14 mouse cellular contexts compared by ENCODE assay signal in genomic region chr4:45503816-45504215, GRCm38 (mm10). TPM values are rescaled to one million over a fixed set of nuclear protein-coding genes. Genes with fewer than 3 reads are reported as not detected.
DNase-seq lines count a peak whose midpoint lies in the region; ATAC-seq and TF ChIP-seq lines count a peak whose summit lies in the region.
"Had no signal": no experiment of that assay in that cellular context is flagged by ENCODE, and none has a peak within 500 bp of the region (broad histone marks: within the 10 kb centered on the region; RNA-seq: fewer than 3 reads in every experiment).

No protein-coding gene starts in this region.

- no peak overlapping the region for H3K4me3 ChIP-seq in lung, postnatal 0 days (ENCODE audit: low read depth, low read length)
- no peak overlapping the region for H3K4me3 ChIP-seq in brown adipose tissue, adult 24 weeks (ENCODE audit: insufficient read depth, low read depth, low read length)
- H3K4me3 ChIP-seq in heart, postnatal 0 days (ENCODE audit: low read depth, low read length), result no peak overlapping the region
- H3K4me3 ChIP-seq in forebrain, embryonic 15.5 days, result no peak overlapping the region
- H3K4me3 ChIP-seq: liver, embryonic 15.5 days; midbrain, embryonic 13.5 days; neural tube, embryonic 13.5 days had no signal

- ATAC-seq in lung, postnatal 0 days, result no peak
- no peak for ATAC-seq in heart, postnatal 0 days (ENCODE audit: insufficient read depth, low read depth)
- no peak for ATAC-seq in forebrain, embryonic 15.5 days (replicated peaks)
- ATAC-seq: forebrain, postnatal 0 days; midbrain, embryonic 13.5 days had no signal

- no peak overlapping the region for H3K4me2 ChIP-seq in lung, postnatal 0 days (replicated peaks; ENCODE audit: low read depth, low read length)
- no peak overlapping the region for H3K4me2 ChIP-seq in heart, postnatal 0 days (ENCODE audit: low read depth, low read length)
- H3K4me2 ChIP-seq in forebrain, embryonic 15.5 days (replicated peaks), result no peak overlapping the region
- H3K4me2 ChIP-seq: liver, embryonic 15.5 days; midbrain, embryonic 13.5 days; neural tube, embryonic 13.5 days had no signal

- H3K27me3 ChIP-seq in lung, postnatal 0 days (replicated peaks; ENCODE audit: insufficient read depth, low read length), result no peaks in the 10 kb centered on the region
- no peaks in the 10 kb centered on the region for H3K27me3 ChIP-seq in heart, postnatal 0 days (ENCODE audit: control insufficient read depth, insufficient read depth, low read length)
- H3K27me3 ChIP-seq in forebrain, embryonic 15.5 days, result no peaks in the 10 kb centered on the region
- H3K27me3 ChIP-seq: liver, embryonic 15.5 days; neural tube, embryonic 13.5 days had no signal

- H3K36me3 ChIP-seq in lung, postnatal 0 days (ENCODE audit: insufficient read depth, low read length), result no peaks in the 10 kb centered on the region
- no peaks in the 10 kb centered on the region for H3K36me3 ChIP-seq in heart, postnatal 0 days (replicated peaks; ENCODE audit: control insufficient read depth, insufficient read depth, low read length)
- H3K36me3 ChIP-seq in forebrain, embryonic 15.5 days, result no peaks in the 10 kb centered on the region
- H3K36me3 ChIP-seq: liver, embryonic 15.5 days; midbrain, embryonic 13.5 days; neural tube, embryonic 13.5 days had no signal

- TF ChIP-seq EP300 in lung, postnatal 0 days (IDR thresholded peaks at IDR 0.05), result no peak
- no peak for TF ChIP-seq EP300 in heart, postnatal 0 days (IDR thresholded peaks at IDR 0.05; ENCODE audit: low read depth)

- peaks cover 48% of the 10 kb centered on the region for H3K4me1 ChIP-seq in lung, postnatal 0 days (ENCODE audit: insufficient read depth, low read depth, low read length)
- peaks cover 40% of the 10 kb centered on the region for H3K4me1 ChIP-seq in brown adipose tissue, adult 24 weeks (ENCODE audit: control insufficient read depth, insufficient read depth, insufficient read length, low read length)
- peaks cover 65% of the 10 kb centered on the region for H3K4me1 ChIP-seq in heart, postnatal 0 days (ENCODE audit: control insufficient read depth, insufficient read depth)
- peaks cover 61% of the 10 kb centered on the region for H3K4me1 ChIP-seq in forebrain, embryonic 15.5 days

- WGBS in lung, postnatal 0 days, result 56% methylated on average over 3 of the region's 3 CpGs
- WGBS in heart, postnatal 0 days, result 51% methylated on average over 3 of the region's 3 CpGs
- 13% methylated on average over 3 of the region's 3 CpGs for WGBS in forebrain, embryonic 15.5 days

- no peaks in the 10 kb centered on the region for H3K9me3 ChIP-seq in lung, postnatal 0 days (ENCODE audit: low read length)
- H3K9me3 ChIP-seq in heart, postnatal 0 days (replicated peaks; ENCODE audit: control insufficient read depth, low read length), result no peaks in the 10 kb centered on the region
- no peaks in the 10 kb centered on the region for H3K9me3 ChIP-seq in forebrain, embryonic 15.5 days
- H3K9me3 ChIP-seq: liver, embryonic 15.5 days; midbrain, embryonic 13.5 days; neural tube, embryonic 13.5 days had no signal

- H3K9ac ChIP-seq in lung, postnatal 0 days (replicated peaks; ENCODE audit: low read depth), result no peak overlapping the region
- H3K9ac ChIP-seq in heart, postnatal 0 days (replicated peaks; ENCODE audit: low read depth, low read length), result no peak overlapping the region
- no peak overlapping the region for H3K9ac ChIP-seq in forebrain, embryonic 15.5 days (replicated peaks)
- H3K9ac ChIP-seq: forebrain, postnatal 0 days; liver, embryonic 15.5 days; midbrain, embryonic 13.5 days; neural tube, embryonic 13.5 days had no signal

- H3K27ac ChIP-seq in lung, postnatal 0 days (ENCODE audit: low read length), result no peak overlapping the region
- peak overlapping the region; percentile 34; the same call in 1 of the 2 replicates for H3K27ac ChIP-seq in brown adipose tissue, adult 24 weeks (replicated peaks; ENCODE audit: low read depth, low read length)
- peak overlapping the region; percentile 40 for H3K27ac ChIP-seq in heart, postnatal 0 days (ENCODE audit: low read depth)
- H3K27ac ChIP-seq in forebrain, embryonic 15.5 days (replicated peaks), result no peak overlapping the region
- H3K27ac ChIP-seq: liver, embryonic 15.5 days; midbrain, embryonic 13.5 days; neural tube, embryonic 13.5 days had no signal

- DNase-seq in adrenal gland, adult 2 months, result peak; percentile 88
- DNase-seq in adrenal gland, postnatal 4 days (ENCODE audit: low spot score in 2 of 2), result no peak
- DNase-seq in lung, postnatal 0 days (ENCODE audit: low spot score), result peak; percentile 64
- no peak for DNase-seq in lung, postnatal 10 days
- DNase-seq in heart, postnatal 0 days (ENCODE audit: low spot score), result no peak
- no peak for DNase-seq in layer of hippocampus, adult 9-11 months
- DNase-seq: forebrain, postnatal 0 days; kidney, adult 8-10 months; thymus, postnatal 25 days had no signal

- no peak for TF ChIP-seq CTCF in lung, postnatal 0 days (IDR thresholded peaks at IDR 0.05)
- no peak for TF ChIP-seq CTCF in heart, postnatal 0 days (IDR thresholded peaks at IDR 0.05; ENCODE audit: low read depth)

RNA-seq across cellular contexts. Expression of gene Shb, which starts 28.5 kb away (rescaled TPM):
- 100 to 1,000 TPM in 1 of 2 experiments, 10 to 100 TPM in 1; 48.7 to 154 TPM for total RNA-seq in adrenal gland, adult 2 months (2021)
- polyA plus RNA-seq in adrenal gland, adult 2 months (2012; rRNA removed), result 71.0 and 106 TPM in 2 replicates
- total RNA-seq in adrenal gland, postnatal 4 days (2021), result 10 to 100 TPM; 52.3 to 55.3 TPM
- polyA plus RNA-seq in lung, postnatal 0 days (2015; fragmentation: Nextera tagmentation; extraction: Ambion mirVana), result 7.1 and 8.8 TPM in 2 replicates
- polyA plus RNA-seq in brown adipose tissue, adult 24 weeks (2012; ENCODE audit: insufficient read depth, insufficient read length, missing spikeins), result 17.1 and 23.1 TPM in 2 replicates
- total RNA-seq in heart, postnatal 0 days (2014; rRNA removed; ENCODE audit: low replicate concordance), result 54.8 and 79.6 TPM in 2 replicates
- 6.5 and 7.4 TPM in 2 replicates for polyA plus RNA-seq in heart, postnatal 0 days (2015; fragmentation: Nextera tagmentation; extraction: Ambion mirVana)
- 13.1 and 13.3 TPM in 2 replicates for polyA plus RNA-seq in forebrain, embryonic 15.5 days (2015; fragmentation: Nextera tagmentation; extraction: Ambion mirVana)

Comparison
In these comparisons a context has a peak if more than half of its experiments do, and no peak if none do; other contexts are left out.
1. DNase-seq: peak in adrenal gland, adult 2 months (single experiment) and lung, postnatal 0 days (single experiment); none in adrenal gland, postnatal 4 days (0 of 2), lung, postnatal 10 days (single experiment), heart, postnatal 0 days (single experiment) and layer of hippocampus, adult 9-11 months (single experiment).
2. H3K27ac ChIP-seq: peak in brown adipose tissue, adult 24 weeks (single experiment) and heart, postnatal 0 days (single experiment); none in lung, postnatal 0 days (single experiment) and forebrain, embryonic 15.5 days (single experiment).